Mouse (Mus musculus) CD4-positive helper T cell, adult 2 months (primary cell): ENCODE measurements at regions not wholly inside any gene's neighbourhood (a gene's known extent, or its start where the extent isn't known, plus 50 kb on each side); places are given as distances from the start of the nearest gene placed in this dataset.

ENCODE experiments used
- DNase-seq: peaks from one replicate; pipeline ENCODE4 v3.0.0-alpha.2; 2012; ENCODE audit warnings: low read depth, missing footprints, low spot score

DNA sequence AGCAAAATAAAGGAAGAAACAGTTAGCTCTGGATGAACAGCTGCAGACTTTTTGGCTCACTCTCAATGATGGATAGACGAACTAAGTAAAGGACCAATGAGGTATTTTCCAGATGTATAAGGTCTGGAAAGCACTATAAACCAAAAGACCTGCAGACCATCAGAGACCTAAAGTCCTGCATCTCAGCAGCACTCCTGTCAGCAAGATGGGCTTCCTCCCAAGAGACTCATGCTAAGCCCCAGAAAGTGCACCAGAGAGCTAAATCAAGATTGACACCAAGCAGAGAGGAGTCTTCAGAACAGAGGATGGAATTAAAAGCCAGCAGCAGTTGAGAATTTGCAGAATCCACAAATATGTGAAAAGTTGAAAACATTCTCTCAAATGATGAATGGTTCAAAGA, 425.2 kb upstream of the Kdm8 start:
- no peak for DNase-seq

DNA sequence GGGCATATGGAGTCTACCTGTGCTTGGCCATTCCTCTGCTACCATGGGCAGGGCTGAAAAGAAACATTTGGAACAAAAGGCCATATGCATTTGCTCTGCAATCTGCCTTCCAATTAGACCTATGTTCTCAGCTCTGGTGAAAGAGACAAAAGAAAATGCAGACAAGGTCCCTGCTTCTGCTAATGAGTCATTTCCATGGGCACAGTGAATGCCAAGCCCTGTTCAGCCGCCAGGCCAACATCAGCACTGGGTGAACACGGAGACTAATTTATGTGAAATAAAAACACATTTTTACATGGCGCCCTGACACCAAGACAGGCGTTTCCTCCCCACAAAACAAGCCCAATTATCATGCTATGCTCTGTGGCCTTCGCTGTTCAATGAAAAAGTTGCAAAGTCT, 419.5 kb upstream of the Kdm8 start:
- DNase-seq: no peak

GRCm38 (mm10) chr7:125033778-125034177, 410.7 kb upstream of the Kdm8 start:
- no peak for DNase-seq

GRCm38 (mm10) chr7:125034196-125034595, 410.3 kb upstream of the Kdm8 start:
- no peak for DNase-seq

- no peak for DNase-seq
Observed at GRCm38 (mm10) chr7:125036098-125036991, 408.1 kb upstream of the Kdm8 start.

DNA sequence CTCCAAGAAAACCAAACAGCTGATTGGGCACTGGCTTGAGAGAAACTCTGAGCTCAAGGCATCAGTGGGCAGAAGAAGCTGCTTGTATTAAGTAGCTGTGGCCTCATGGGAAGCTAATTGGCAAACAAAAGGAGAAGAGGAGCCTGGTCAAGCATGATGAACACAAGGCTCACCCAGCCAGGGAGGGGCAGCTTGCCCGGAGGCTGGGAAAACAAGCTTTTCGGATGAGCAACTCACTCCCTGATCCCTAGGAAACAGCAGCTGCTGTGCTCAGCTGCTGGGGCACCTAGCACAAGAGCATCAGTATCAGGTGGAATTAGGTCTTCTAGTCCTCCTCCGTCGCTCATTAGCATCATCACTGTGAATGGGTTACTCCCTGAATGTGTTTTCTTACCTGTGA, 405.6 kb upstream of the Kdm8 start:
- no peak for DNase-seq

- no peak for DNase-seq
Observed at GRCm38 (mm10) chr7:125055951-125056625, 388.4 kb upstream of the Kdm8 start.

GRCm38 (mm10) chr7:125102464-125102863, 342.0 kb upstream of the Kdm8 start:
- no peak for DNase-seq

GRCm38 (mm10) chr7:125104011-125104410, 340.5 kb upstream of the Kdm8 start:
- DNase-seq: no peak

DNA sequence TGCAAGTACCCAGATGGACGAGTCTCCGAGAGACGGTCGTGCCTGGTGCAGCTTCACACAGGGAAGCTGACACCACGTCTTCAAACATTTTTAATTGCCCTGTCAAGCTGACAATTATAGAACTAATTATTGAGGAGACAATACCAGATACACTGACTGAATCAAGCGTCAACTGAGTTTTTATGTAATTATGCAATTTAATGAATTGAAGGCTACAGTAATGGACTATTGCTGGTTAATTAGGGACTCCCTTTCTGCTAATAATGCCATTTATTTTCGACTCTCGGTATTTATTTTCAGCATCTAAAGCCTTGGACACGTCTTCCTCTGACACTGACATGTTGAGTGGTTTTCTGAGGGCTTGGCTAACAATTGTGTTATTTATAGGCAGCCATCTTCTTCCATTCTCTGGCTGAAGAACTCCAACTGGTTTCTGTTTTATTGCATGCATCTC, 331.6 kb upstream of the Kdm8 start:
- no peak for DNase-seq

DNA sequence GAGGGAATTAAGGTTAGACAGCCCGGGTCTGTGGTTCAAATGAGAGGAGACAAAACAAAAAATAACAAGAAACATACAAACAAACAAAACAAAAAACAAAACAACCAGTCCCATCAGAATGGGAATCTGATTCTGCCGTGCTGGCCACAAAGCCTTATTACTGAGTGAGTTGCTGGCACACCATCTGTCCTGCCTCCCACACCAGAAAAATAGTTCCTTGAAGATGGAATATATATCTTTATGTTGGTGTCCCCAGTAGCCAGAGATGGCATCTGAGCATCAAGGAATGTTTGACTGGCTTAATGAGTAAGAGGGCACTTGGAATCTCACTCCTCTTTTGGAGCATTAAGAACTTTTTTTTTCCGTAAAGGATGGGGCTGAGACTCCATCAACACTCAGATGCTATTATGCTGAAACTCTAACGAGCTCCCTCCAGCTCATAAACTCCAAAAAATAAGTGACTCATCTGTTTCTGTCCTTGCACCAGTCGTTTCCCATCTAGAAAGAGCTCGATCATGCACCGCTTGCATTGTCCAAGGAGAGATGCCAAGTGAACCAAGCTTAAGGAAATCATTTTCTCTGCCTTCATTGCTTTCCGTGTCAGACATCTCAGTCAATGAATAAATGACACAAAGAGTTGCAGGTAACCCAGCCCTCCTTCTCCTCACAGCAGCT, 329.0 kb upstream of the Kdm8 start:
- no peak for DNase-seq

DNA sequence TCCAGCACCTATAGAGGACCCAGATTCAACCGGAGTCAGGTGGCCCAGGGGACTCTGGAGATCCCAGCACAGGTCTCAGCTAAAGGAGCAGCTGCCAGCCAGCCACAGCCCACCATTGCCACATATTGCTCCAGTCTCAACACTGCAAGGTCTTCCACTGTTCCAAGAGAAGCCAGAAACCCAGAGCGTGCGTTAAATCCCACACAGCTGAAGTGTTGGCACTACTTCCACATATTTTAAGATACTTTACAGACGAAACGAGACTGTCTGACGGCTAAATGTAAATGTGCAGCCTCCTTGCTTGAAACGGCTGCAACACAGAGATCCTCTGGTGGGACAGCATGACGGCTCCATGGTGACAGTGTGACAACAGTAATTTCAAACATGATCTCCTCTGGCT, 327.3 kb upstream of the Kdm8 start:
- no peak for DNase-seq

DNA sequence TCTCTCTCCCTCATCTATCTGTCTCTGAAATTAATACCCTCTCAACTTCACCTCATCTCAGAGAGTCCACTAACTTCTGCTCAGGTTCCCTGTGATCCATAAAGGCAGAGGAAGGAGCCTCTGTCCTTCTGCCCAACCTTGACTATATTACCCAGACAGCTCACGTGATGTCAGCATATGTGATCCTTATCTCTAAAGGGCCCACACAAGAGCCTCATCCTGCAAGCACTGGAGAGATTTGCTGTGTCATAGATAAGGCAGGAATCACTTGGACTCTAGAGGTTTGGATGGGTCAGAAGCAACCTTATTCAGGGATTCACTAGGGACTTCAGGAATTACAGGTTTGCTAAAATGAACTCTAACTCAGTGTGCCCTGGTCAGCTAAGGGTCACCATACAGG, 315.3 kb upstream of the Kdm8 start:
- DNase-seq: no peak

- DNase-seq: no peak
Observed at GRCm38 (mm10) chr7:125131968-125132367, 312.5 kb upstream of the Kdm8 start.

DNA sequence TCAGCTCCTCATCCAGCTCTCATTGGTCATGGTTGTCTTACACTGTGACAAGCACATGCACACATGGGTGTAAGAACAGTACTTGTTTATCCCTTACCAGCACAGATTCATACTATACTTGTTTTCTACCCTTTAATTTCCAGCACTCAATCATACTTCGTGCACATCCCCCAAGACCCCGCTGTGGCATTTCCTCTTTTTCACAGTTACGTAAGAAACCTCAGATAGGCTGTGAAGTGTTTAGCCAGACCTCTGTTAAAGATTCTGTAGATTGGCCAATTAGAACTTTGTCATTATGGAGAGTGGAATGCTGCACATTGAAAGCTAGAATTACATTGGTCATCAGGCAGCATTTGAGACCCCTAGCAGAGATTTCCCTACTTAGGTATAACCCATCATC, 305.9 kb upstream of the Kdm8 start:
- DNase-seq: no peak

DNA sequence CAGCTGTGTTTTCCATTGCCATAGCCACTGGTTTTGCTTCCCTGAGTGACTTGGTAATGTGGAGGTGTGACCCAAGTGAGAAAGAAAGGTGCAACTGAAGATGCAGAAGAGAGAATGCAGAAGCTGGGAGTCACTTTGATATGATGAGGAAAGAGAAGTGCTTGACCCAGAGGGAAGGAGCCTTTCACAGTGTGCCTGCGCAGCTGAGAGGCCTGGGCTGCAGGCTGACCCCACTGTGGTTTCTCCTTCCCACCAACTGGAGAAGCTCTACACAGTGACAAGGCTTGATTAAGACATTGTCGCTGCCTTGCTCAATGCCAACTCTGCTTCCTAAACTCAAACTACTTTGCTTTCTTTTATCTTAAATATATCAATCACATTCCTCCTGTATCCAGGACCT, 305.3 kb upstream of the Kdm8 start:
- DNase-seq: no peak

DNA sequence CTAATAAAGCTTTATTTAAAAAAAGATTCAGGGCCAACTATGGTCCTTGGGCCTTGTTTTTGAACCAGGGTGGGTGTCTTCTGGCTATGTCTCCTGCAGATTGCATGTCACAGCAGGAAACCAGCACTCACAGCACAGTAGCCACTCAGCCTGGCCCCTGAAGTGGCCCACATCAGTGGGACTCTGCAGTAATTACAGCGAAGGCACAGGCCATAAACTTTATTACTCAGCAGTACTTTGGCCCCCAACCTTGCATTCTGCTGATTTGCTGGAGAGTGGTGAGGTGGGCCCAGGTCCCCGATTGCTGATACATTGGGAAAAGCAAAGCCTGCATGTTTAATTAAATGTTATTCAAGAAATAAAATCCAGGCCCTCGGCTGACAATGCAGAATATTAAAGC, 303.6 kb upstream of the Kdm8 start:
- DNase-seq: no peak

DNA sequence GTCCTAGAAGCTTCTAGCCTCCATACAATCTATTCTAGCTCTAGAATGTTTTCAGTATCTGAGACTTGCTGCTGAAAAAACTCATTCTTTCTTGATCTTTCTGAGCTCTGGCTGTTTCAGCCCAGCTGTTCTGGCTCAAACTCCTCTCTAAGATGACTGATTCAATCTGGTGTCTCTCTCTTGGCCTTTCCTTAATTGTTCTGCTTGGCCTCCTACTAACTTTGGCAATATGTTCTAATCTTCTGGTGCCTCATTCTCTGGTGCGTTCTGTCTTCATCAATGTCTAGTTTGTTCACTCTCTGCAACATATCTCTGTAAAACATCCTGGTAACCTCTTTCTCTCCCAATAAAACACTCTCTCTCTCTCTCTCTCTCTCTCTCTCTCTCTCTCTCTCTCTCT, 302.6 kb upstream of the Kdm8 start:
- no peak for DNase-seq

- DNase-seq: no peak
Observed at GRCm38 (mm10) chr7:125146025-125146424, 298.5 kb upstream of the Kdm8 start.

- no peak for DNase-seq
Observed at GRCm38 (mm10) chr7:125149151-125149550, 295.3 kb upstream of the Kdm8 start.

DNA sequence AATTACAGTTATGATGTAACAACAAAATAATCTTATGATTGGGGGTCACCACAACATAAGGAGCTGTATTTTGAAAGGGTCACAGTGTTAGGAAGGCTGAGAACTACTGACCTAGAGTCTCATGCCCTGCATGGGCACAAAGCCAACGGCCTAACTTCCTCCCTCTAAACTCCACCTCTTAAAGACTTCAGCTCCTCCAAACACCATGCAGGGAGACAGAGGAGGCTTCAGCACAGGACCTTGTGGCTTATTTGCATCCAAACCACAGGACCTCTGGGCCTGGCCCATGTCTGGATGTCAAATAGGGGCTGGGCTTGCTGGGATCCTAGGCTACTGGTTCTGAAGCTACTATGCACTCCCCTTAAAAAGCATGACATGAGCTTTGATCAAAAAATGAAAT, 294.7 kb upstream of the Kdm8 start:
- no peak for DNase-seq

DNA sequence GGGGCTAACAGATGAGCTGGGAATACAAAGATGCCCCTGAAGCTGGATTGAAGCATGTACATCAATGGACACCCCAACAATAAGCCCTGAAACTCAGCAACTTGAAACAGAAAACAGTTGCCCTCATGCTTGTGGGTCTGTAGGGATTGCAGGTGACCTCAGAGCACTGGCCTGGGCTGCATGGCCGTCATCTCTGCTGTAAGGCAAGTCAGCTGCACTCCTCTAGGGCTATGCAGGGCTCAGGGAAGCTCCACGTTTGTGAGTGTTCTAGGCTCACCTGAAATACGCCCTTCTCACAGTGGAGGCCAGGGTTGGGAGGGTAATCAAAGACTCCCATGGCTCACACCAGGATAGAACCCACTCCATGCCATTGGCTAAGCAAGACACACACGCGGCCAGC, 292.2 kb upstream of the Kdm8 start:
- no peak for DNase-seq

GRCm38 (mm10) chr7:125155291-125155690, 289.2 kb upstream of the Kdm8 start:
- DNase-seq: no peak
